Mouse (Mus musculus): ENCODE data around the gene Retsat. TPM values are rescaled to one million over a fixed set of nuclear protein-coding genes. Genes with fewer than 3 reads are reported as not detected.

Gene Retsat
- polyA plus RNA-seq, 1 experiment from 2014 or later, result 16.4 TPM

- Histone ChIP-seq H3K4me2 (ENCODE audit: low read depth, low read length) (no peak overlapping the region), H3K36me3 (ENCODE audit: control insufficient read depth, insufficient read depth, low read length) (peaks cover 20% of the 10 kb centered on the region), H3K4me3 (ENCODE audit: low read depth, low read length) (no peak overlapping the region), H3K4me1 (ENCODE audit: control insufficient read depth, insufficient read depth, low read length) (peaks cover 3% of the 10 kb centered on the region; the same call in 1 of the 2 replicates), H3K27ac (replicated peaks; ENCODE audit: low read depth, low read length) (no peak overlapping the region), H3K9me3 (ENCODE audit: control insufficient read depth, low read length) (no peaks in the 10 kb centered on the region), H3K27me3 (replicated peaks; ENCODE audit: control insufficient read depth, insufficient read depth, low read length) (no peaks in the 10 kb centered on the region), H3K9ac (ENCODE audit: low read depth, low read length) (no peak overlapping the region)
- no peak for DNase-seq (ENCODE audit: low spot score)
- ATAC-seq (ENCODE audit: low read depth), result no peak
- 78% methylated on average over 3 of the region's 3 CpGs for WGBS
These were observed 38.7 kb downstream of the Retsat start for GRCm38 (mm10) chr6:72636940-72637339.

- no peak overlapping the region for H3K9ac ChIP-seq (ENCODE audit: low read depth, low read length)
- H3K9me3 ChIP-seq (ENCODE audit: control insufficient read depth, low read length), result no peaks in the 10 kb centered on the region
- H3K36me3 ChIP-seq (ENCODE audit: control insufficient read depth, insufficient read depth, low read length), result peaks cover under 1% of the 10 kb centered on the region; the same call in 1 of the 2 replicates
- H3K4me1 ChIP-seq (ENCODE audit: control insufficient read depth, insufficient read depth, low read length), result peaks cover 3% of the 10 kb centered on the region; the same call in 1 of the 2 replicates
- no peak for ATAC-seq (ENCODE audit: low read depth)
- no peak overlapping the region for H3K4me2 ChIP-seq (ENCODE audit: low read depth, low read length)
- DNase-seq (ENCODE audit: low spot score), result no peak
- H3K4me3 ChIP-seq (ENCODE audit: low read depth, low read length), result no peak overlapping the region
- no peaks in the 10 kb centered on the region for H3K27me3 ChIP-seq (replicated peaks; ENCODE audit: control insufficient read depth, insufficient read depth, low read length)
- 80% methylated on average over 18 of the region's 18 CpGs for WGBS
- H3K27ac ChIP-seq (replicated peaks; ENCODE audit: low read depth, low read length), result no peak overlapping the region
These were observed 43.1 kb downstream of the Retsat start for GRCm38 (mm10) chr6:72641218-72641954.

- 79% methylated on average over 4 of the region's 4 CpGs for WGBS
- no peak for ATAC-seq (ENCODE audit: low read depth)
- DNase-seq (ENCODE audit: low spot score), result no peak
- no peak overlapping the region for H3K4me2 ChIP-seq (ENCODE audit: low read depth, low read length)
- H3K9me3 ChIP-seq (ENCODE audit: control insufficient read depth, low read length), result no peaks in the 10 kb centered on the region
- peaks cover 2% of the 10 kb centered on the region; the same call in 1 of the 2 replicates for H3K4me1 ChIP-seq (ENCODE audit: control insufficient read depth, insufficient read depth, low read length)
- H3K36me3 ChIP-seq (ENCODE audit: control insufficient read depth, insufficient read depth, low read length), result peaks cover 9% of the 10 kb centered on the region
- no peak overlapping the region for H3K4me3 ChIP-seq (ENCODE audit: low read depth, low read length)
- H3K27me3 ChIP-seq (replicated peaks; ENCODE audit: control insufficient read depth, insufficient read depth, low read length), result no peaks in the 10 kb centered on the region
- H3K9ac ChIP-seq (ENCODE audit: low read depth, low read length), result no peak overlapping the region
- H3K27ac ChIP-seq (replicated peaks; ENCODE audit: low read depth, low read length), result no peak overlapping the region
These were observed 46.3 kb downstream of the Retsat start for GRCm38 (mm10) chr6:72644576-72644975.

GRCm38 (mm10) chr6:72645364-72645763 lies 47.1 kb downstream of the Retsat start:
- ATAC-seq (ENCODE audit: low read depth), result no peak
- no peak overlapping the region for H3K9ac ChIP-seq (ENCODE audit: low read depth, low read length)
- peaks cover 9% of the 10 kb centered on the region for H3K36me3 ChIP-seq (ENCODE audit: control insufficient read depth, insufficient read depth, low read length)
- no peak overlapping the region for H3K4me3 ChIP-seq (ENCODE audit: low read depth, low read length)
- no peak overlapping the region for H3K27ac ChIP-seq (replicated peaks; ENCODE audit: low read depth, low read length)
- DNase-seq (ENCODE audit: low spot score), result no peak
- no peaks in the 10 kb centered on the region for H3K27me3 ChIP-seq (replicated peaks; ENCODE audit: control insufficient read depth, insufficient read depth, low read length)
- H3K9me3 ChIP-seq (ENCODE audit: control insufficient read depth, low read length), result no peaks in the 10 kb centered on the region
- WGBS, result 74% methylated on average over 7 of the region's 7 CpGs
- peaks cover 5% of the 10 kb centered on the region for H3K4me1 ChIP-seq (ENCODE audit: control insufficient read depth, insufficient read depth, low read length)
- no peak overlapping the region for H3K4me2 ChIP-seq (ENCODE audit: low read depth, low read length)

GRCm38 (mm10) chr6:72647383-72647820 lies 49.1 kb downstream of the Retsat start:
- Histone ChIP-seq H3K9me3 (ENCODE audit: control insufficient read depth, low read length) (no peaks in the 10 kb centered on the region), H3K4me3 (ENCODE audit: low read depth, low read length) (no peak overlapping the region), H3K36me3 (ENCODE audit: control insufficient read depth, insufficient read depth, low read length) (peaks cover 9% of the 10 kb centered on the region), H3K4me1 (ENCODE audit: control insufficient read depth, insufficient read depth, low read length) (peaks cover 13% of the 10 kb centered on the region), H3K27ac (replicated peaks; ENCODE audit: low read depth, low read length) (no peak overlapping the region; the same call in none of the 2 replicates), H3K9ac (ENCODE audit: low read depth, low read length) (no peak overlapping the region), H3K4me2 (ENCODE audit: low read depth, low read length) (no peak overlapping the region), H3K27me3 (replicated peaks; ENCODE audit: control insufficient read depth, insufficient read depth, low read length) (no peaks in the 10 kb centered on the region)
- WGBS, result 47% methylated on average over 10 of the region's 10 CpGs
- DNase-seq (ENCODE audit: low spot score) (peak; percentile 85), ATAC-seq (ENCODE audit: low read depth) (peak; percentile 47)

- no peaks in the 10 kb centered on the region for H3K27me3 ChIP-seq (replicated peaks; ENCODE audit: control insufficient read depth, insufficient read depth, low read length)
- WGBS, result 29% methylated on average over 12 of the region's 12 CpGs
- H3K9me3 ChIP-seq (ENCODE audit: control insufficient read depth, low read length), result no peaks in the 10 kb centered on the region
- H3K4me3 ChIP-seq (ENCODE audit: low read depth, low read length), result no peak overlapping the region
- DNase-seq (ENCODE audit: low spot score) (peak; percentile 65), ATAC-seq (ENCODE audit: low read depth) (peak; percentile 31; the same call in 1 of the 2 replicates)
- H3K4me2 ChIP-seq (ENCODE audit: low read depth, low read length), result no peak overlapping the region
- 0 out of 2 replicates have a peak overlapping the region, but pooled peaks have one; percentile 36 for H3K27ac ChIP-seq (replicated peaks; ENCODE audit: low read depth, low read length)
- H3K9ac ChIP-seq (ENCODE audit: low read depth, low read length), result no peak overlapping the region
- peaks cover 9% of the 10 kb centered on the region for H3K36me3 ChIP-seq (ENCODE audit: control insufficient read depth, insufficient read depth, low read length)
- peaks cover 15% of the 10 kb centered on the region for H3K4me1 ChIP-seq (ENCODE audit: control insufficient read depth, insufficient read depth, low read length)
These were observed 49.8 kb downstream of the Retsat start for GRCm38 (mm10) chr6:72648002-72648595.

GRCm38 (mm10) chr6:72650338-72650851 lies 52.1 kb downstream of the Retsat start:
- no peak for ATAC-seq (ENCODE audit: low read depth)
- DNase-seq (ENCODE audit: low spot score), result no peak
- Histone ChIP-seq H3K4me2 (ENCODE audit: low read depth, low read length) (no peak overlapping the region), H3K9ac (ENCODE audit: low read depth, low read length) (no peak overlapping the region), H3K27me3 (replicated peaks; ENCODE audit: control insufficient read depth, insufficient read depth, low read length) (no peaks in the 10 kb centered on the region), H3K4me3 (ENCODE audit: low read depth, low read length) (no peak overlapping the region), H3K36me3 (ENCODE audit: control insufficient read depth, insufficient read depth, low read length) (peaks cover 9% of the 10 kb centered on the region), H3K9me3 (ENCODE audit: control insufficient read depth, low read length) (no peaks in the 10 kb centered on the region), H3K27ac (replicated peaks; ENCODE audit: low read depth, low read length) (no peak overlapping the region), H3K4me1 (ENCODE audit: control insufficient read depth, insufficient read depth, low read length) (peaks cover 35% of the 10 kb centered on the region)
- WGBS, result 41% methylated on average over 10 of the region's 10 CpGs

- WGBS, result 52% methylated on average over 7 of the region's 7 CpGs
- H3K9ac ChIP-seq (ENCODE audit: low read depth, low read length), result no peak overlapping the region
- H3K36me3 ChIP-seq (ENCODE audit: control insufficient read depth, insufficient read depth, low read length), result no peaks in the 10 kb centered on the region
- H3K4me2 ChIP-seq (ENCODE audit: low read depth, low read length), result no peak overlapping the region
- no peak overlapping the region for H3K4me3 ChIP-seq (ENCODE audit: low read depth, low read length)
- H3K27me3 ChIP-seq (replicated peaks; ENCODE audit: control insufficient read depth, insufficient read depth, low read length), result no peaks in the 10 kb centered on the region
- peak; percentile 69 for DNase-seq (ENCODE audit: low spot score)
- H3K27ac ChIP-seq (replicated peaks; ENCODE audit: low read depth, low read length), result peak overlapping the region; percentile 95
- no peak for ATAC-seq (ENCODE audit: low read depth)
- no peaks in the 10 kb centered on the region for H3K9me3 ChIP-seq (ENCODE audit: control insufficient read depth, low read length)
- peaks cover 52% of the 10 kb centered on the region for H3K4me1 ChIP-seq (ENCODE audit: control insufficient read depth, insufficient read depth, low read length)
These were observed 55.1 kb downstream of the Retsat start for GRCm38 (mm10) chr6:72653419-72653818.
